In genomic region chr10:127268401-127268800, GRCm38 (mm10) we compare ENCODE assay signal across 12 mouse cellular contexts. TPM values are rescaled to one million over a fixed set of nuclear protein-coding genes. Genes with fewer than 3 reads are reported as not detected.
A peak's percentile ranks its signal among the peaks of the same experiment; 100 is the strongest.
DNase-seq lines count a peak whose midpoint lies in the region; ATAC-seq and TF ChIP-seq lines count a peak whose summit lies in the region.
"Had no signal": no experiment of that assay in that cellular context is flagged by ENCODE, and none has a peak within 500 bp of the region (broad histone marks: within the 10 kb centered on the region; RNA-seq: fewer than 3 reads in every experiment).

No protein-coding gene starts in this region.

- no peak overlapping the region for H3K27ac ChIP-seq in kidney, embryonic 14.5 days (ENCODE audit: low read depth, low read length)
- H3K27ac ChIP-seq in kidney, embryonic 15.5 days: no peak overlapping the region
- no peak overlapping the region for H3K27ac ChIP-seq in heart, embryonic 14.5 days (replicated peaks in 1 of 2; ENCODE audit: control insufficient read depth in 1 of 2, insufficient read depth in 1 of 2, low read depth in 2 of 2, low read length in 2 of 2)
- H3K27ac ChIP-seq in liver, embryonic 13.5 days: 0 out of 2 replicates have a peak overlapping the region, but pooled peaks have one; percentile 4
- H3K27ac ChIP-seq: forebrain, embryonic 10.5 days had no signal

- no peak for ATAC-seq in kidney, embryonic 14.5 days (ENCODE audit: low FRiP score, low TSS enrichment)
- no peak for ATAC-seq in kidney, embryonic 15.5 days (replicated peaks; ENCODE audit: low FRiP score)
- ATAC-seq in G1E (ENCODE audit: extremely low read depth, insufficient number of reproducible peaks, low FRiP score, poor library complexity, severe bottlenecking): no peak
- no peak for ATAC-seq in heart, embryonic 14.5 days (ENCODE audit: insufficient number of reproducible peaks, insufficient read depth, low FRiP score, low read depth)
- no peak for ATAC-seq in liver, embryonic 13.5 days (ENCODE audit: low read depth)
- ATAC-seq in granulocyte monocyte progenitor cell, adult 5-6 weeks (replicated peaks; ENCODE audit: poor library complexity, severe bottlenecking): no peak

- H3K9ac ChIP-seq in kidney, embryonic 14.5 days (ENCODE audit: low read depth, low read length): 0 out of 2 replicates have a peak overlapping the region, but pooled peaks have one; percentile 18
- H3K9ac ChIP-seq in kidney, embryonic 15.5 days: no peak overlapping the region
- peak overlapping the region; percentile 43; the same call in 1 of the 2 replicates for H3K9ac ChIP-seq in heart, embryonic 14.5 days (ENCODE audit: low read length)
- H3K9ac ChIP-seq in liver, embryonic 13.5 days: peak overlapping the region; percentile 19; the same call in 1 of the 2 replicates

- peaks cover 6% of the 10 kb centered on the region; the same call in 1 of the 2 replicates for H3K4me1 ChIP-seq in kidney, embryonic 14.5 days (ENCODE audit: control insufficient read depth, insufficient read depth, low read length)
- peaks cover 20% of the 10 kb centered on the region for H3K4me1 ChIP-seq in kidney, embryonic 15.5 days
- peaks cover 54% of the 10 kb centered on the region for H3K4me1 ChIP-seq in G1E (ENCODE audit: insufficient read depth, low read depth, low read length)
- peaks cover 10 to 20% of the 10 kb centered on the region in 2 experiments for H3K4me1 ChIP-seq in heart, embryonic 14.5 days (ENCODE audit: control insufficient read depth in 2 of 2, insufficient read depth in 2 of 2, low read length in 2 of 2)
- H3K4me1 ChIP-seq in liver, embryonic 13.5 days (replicated peaks): peaks cover 48% of the 10 kb centered on the region

- peaks cover 9% of the 10 kb centered on the region for H3K27me3 ChIP-seq in kidney, embryonic 14.5 days (ENCODE audit: control insufficient read depth, insufficient read depth, low read length)
- H3K27me3 ChIP-seq in kidney, embryonic 15.5 days: peaks cover 18% of the 10 kb centered on the region
- peaks cover 7% of the 10 kb centered on the region; the same call in 1 of the 2 replicates for H3K27me3 ChIP-seq in G1E (ENCODE audit: insufficient read depth, low read length)
- peaks cover 12% of the 10 kb centered on the region for H3K27me3 ChIP-seq in heart, embryonic 14.5 days (ENCODE audit: control insufficient read depth, insufficient read depth, low read length)
- H3K27me3 ChIP-seq in liver, embryonic 13.5 days: peaks cover 14% of the 10 kb centered on the region

- 89% methylated on average over 5 of the region's 5 CpGs for WGBS in kidney, embryonic 14.5 days
- WGBS in kidney, embryonic 15.5 days: 83% methylated on average over 5 of the region's 5 CpGs
- WGBS in heart, embryonic 14.5 days: 40% methylated on average over 5 of the region's 5 CpGs
- 59% methylated on average over 5 of the region's 5 CpGs for WGBS in liver, embryonic 13.5 days (ENCODE audit: insufficient replicate concordance)

- peaks cover 45% of the 10 kb centered on the region for H3K36me3 ChIP-seq in kidney, embryonic 14.5 days (ENCODE audit: control insufficient read depth, insufficient read depth, low read length)
- peaks cover 54% of the 10 kb centered on the region for H3K36me3 ChIP-seq in kidney, embryonic 15.5 days
- H3K36me3 ChIP-seq in G1E (replicated peaks): peaks cover 58% of the 10 kb centered on the region
- peaks cover 57% of the 10 kb centered on the region for H3K36me3 ChIP-seq in heart, embryonic 14.5 days (ENCODE audit: control insufficient read depth, insufficient read depth, low read length)
- H3K36me3 ChIP-seq in liver, embryonic 13.5 days: peaks cover 47% of the 10 kb centered on the region

- H3K4me3 ChIP-seq in kidney, embryonic 14.5 days (ENCODE audit: low read length): no peak overlapping the region
- H3K4me3 ChIP-seq in kidney, embryonic 15.5 days (replicated peaks): no peak overlapping the region
- H3K4me3 ChIP-seq in G1E (ENCODE audit: low read depth, low read length): peak overlapping the region; percentile 31; the same call in 1 of the 2 replicates
- no peak overlapping the region for H3K4me3 ChIP-seq in heart, embryonic 14.5 days (ENCODE audit: control insufficient read depth in 1 of 2, insufficient read depth in 1 of 2, low read depth in 1 of 2, low read length in 2 of 2)
- no peak overlapping the region for H3K4me3 ChIP-seq in liver, embryonic 13.5 days (replicated peaks)
- H3K4me3 ChIP-seq: forebrain, embryonic 10.5 days had no signal

- no peak for DNase-seq in G1E (ENCODE audit: low spot score)
- no peak for DNase-seq in liver, embryonic 13.5 days
- no peak for DNase-seq in kidney, postnatal 14 days
- DNase-seq in frontal cortex, postnatal 10 days (ENCODE audit: low spot score in 2 of 2): no peak
- DNase-seq: adrenal gland, postnatal 36 days; kidney, adult 2 months; lung, postnatal 4 days had no signal

- no peaks in the 10 kb centered on the region for H3K9me3 ChIP-seq in kidney, embryonic 14.5 days (ENCODE audit: control insufficient read depth, low read length)
- H3K9me3 ChIP-seq in kidney, embryonic 15.5 days (replicated peaks): no peaks in the 10 kb centered on the region
- no peaks in the 10 kb centered on the region for H3K9me3 ChIP-seq in G1E (replicated peaks)
- H3K9me3 ChIP-seq in heart, embryonic 14.5 days (ENCODE audit: control insufficient read depth, low read length): no peaks in the 10 kb centered on the region
- no peaks in the 10 kb centered on the region for H3K9me3 ChIP-seq in liver, embryonic 13.5 days (replicated peaks)
- H3K9me3 ChIP-seq: forebrain, embryonic 10.5 days had no signal

- TF ChIP-seq CTCF in G1E (IDR thresholded peaks at IDR 0.05; ENCODE audit: low read depth, low read length): no peak

- H3K4me2 ChIP-seq in kidney, embryonic 14.5 days (replicated peaks; ENCODE audit: low read depth, low read length): no peak overlapping the region
- H3K4me2 ChIP-seq in kidney, embryonic 15.5 days: no peak overlapping the region
- H3K4me2 ChIP-seq in heart, embryonic 14.5 days (ENCODE audit: low read length): no peak overlapping the region
- 0 out of 2 replicates have a peak overlapping the region, but pooled peaks have one; percentile 12 for H3K4me2 ChIP-seq in liver, embryonic 13.5 days

RNA-seq across cellular contexts. Expression of gene Dctn2, which starts 2.2 kb away (rescaled TPM):
- 164 and 173 TPM in 2 replicates for polyA plus RNA-seq in kidney, embryonic 14.5 days (2014; fragmentation: Nextera tagmentation; extraction: Ambion mirVana)
- 169 and 189 TPM in 2 replicates for polyA plus RNA-seq in kidney, embryonic 15.5 days (2015; fragmentation: Nextera tagmentation; extraction: Ambion mirVana)
- total RNA-seq in G1E (2014; fragmentation: Nextera tagmentation): 135 TPM in 2 replicates
- 139 and 154 TPM in 2 replicates for total RNA-seq in G1E (2017)
- 161 and 175 TPM in 2 replicates for polyA plus RNA-seq in G1E (2012)
- 126 and 137 TPM in 2 replicates for polyA plus RNA-seq in heart, embryonic 14.5 days (2014; fragmentation: Nextera tagmentation; extraction: Ambion mirVana)
- polyA plus RNA-seq in liver, embryonic 13.5 days (2015; fragmentation: Nextera tagmentation; extraction: Ambion mirVana): 80.0 and 80.1 TPM in 2 replicates
- total RNA-seq in granulocyte monocyte progenitor cell, adult 5-6 weeks (2014; fragmentation: Nextera tagmentation): 62.3 and 72.1 TPM in 2 replicates
- 80.4 and 83.9 TPM in 2 replicates for total RNA-seq in granulocyte monocyte progenitor cell, adult 5-6 weeks (2017)

RNA-seq across cellular contexts. Expression of gene Kif5a, which starts 5.3 kb away (rescaled TPM):
- polyA plus RNA-seq in kidney, embryonic 14.5 days (2014; fragmentation: Nextera tagmentation; extraction: Ambion mirVana): 0.37 and 0.57 TPM in 2 replicates
- 1.1 and 1.9 TPM in 2 replicates for polyA plus RNA-seq in kidney, embryonic 15.5 days (2015; fragmentation: Nextera tagmentation; extraction: Ambion mirVana)
- 0.10 TPM in 1 of 2 replicates, not detected in the other for total RNA-seq in G1E (2014; fragmentation: Nextera tagmentation)
- total RNA-seq in G1E (2017): 0.11 and 0.17 TPM in 2 replicates
- 0.04 and 0.22 TPM in 2 replicates for polyA plus RNA-seq in G1E (2012)
- polyA plus RNA-seq in heart, embryonic 14.5 days (2014; fragmentation: Nextera tagmentation; extraction: Ambion mirVana): 0.42 and 1.2 TPM in 2 replicates
- 0.02 and 0.14 TPM in 2 replicates for polyA plus RNA-seq in liver, embryonic 13.5 days (2015; fragmentation: Nextera tagmentation; extraction: Ambion mirVana)
- total RNA-seq in granulocyte monocyte progenitor cell, adult 5-6 weeks (2014; fragmentation: Nextera tagmentation): 1.4 TPM in 1 of 2 replicates, not detected in the other
- total RNA-seq in granulocyte monocyte progenitor cell, adult 5-6 weeks (2017): 0.30 and 0.31 TPM in 2 replicates

RNA-seq across cellular contexts. Expression of gene Mbd6, which starts 20.4 kb away (rescaled TPM):
- 16.2 and 22.3 TPM in 2 replicates for polyA plus RNA-seq in kidney, embryonic 14.5 days (2014; fragmentation: Nextera tagmentation; extraction: Ambion mirVana)
- 15.9 and 16.1 TPM in 2 replicates for polyA plus RNA-seq in kidney, embryonic 15.5 days (2015; fragmentation: Nextera tagmentation; extraction: Ambion mirVana)
- total RNA-seq in G1E (2014; fragmentation: Nextera tagmentation): 107 and 121 TPM in 2 replicates
- 4.1 and 6.6 TPM in 2 replicates for total RNA-seq in G1E (2017)
- polyA plus RNA-seq in G1E (2012): 239 and 302 TPM in 2 replicates
- polyA plus RNA-seq in heart, embryonic 14.5 days (2014; fragmentation: Nextera tagmentation; extraction: Ambion mirVana): 13.8 and 16.1 TPM in 2 replicates
- polyA plus RNA-seq in liver, embryonic 13.5 days (2015; fragmentation: Nextera tagmentation; extraction: Ambion mirVana): 5.9 and 6.5 TPM in 2 replicates
- 53.3 and 72.1 TPM in 2 replicates for total RNA-seq in granulocyte monocyte progenitor cell, adult 5-6 weeks (2014; fragmentation: Nextera tagmentation)
- total RNA-seq in granulocyte monocyte progenitor cell, adult 5-6 weeks (2017): 4.1 TPM in 2 replicates

RNA-seq across cellular contexts. Expression of gene Mars, which starts 43.2 kb away (rescaled TPM):
- polyA plus RNA-seq in kidney, embryonic 14.5 days (2014; fragmentation: Nextera tagmentation; extraction: Ambion mirVana): 93.9 and 146 TPM in 2 replicates
- polyA plus RNA-seq in kidney, embryonic 15.5 days (2015; fragmentation: Nextera tagmentation; extraction: Ambion mirVana): 120 and 127 TPM in 2 replicates
- total RNA-seq in G1E (2014; fragmentation: Nextera tagmentation) (97.3 and 102 TPM in 2 replicates), G1E (2017) (109 and 144 TPM in 2 replicates)
- polyA plus RNA-seq in G1E (2012): 104 and 108 TPM in 2 replicates
- polyA plus RNA-seq in heart, embryonic 14.5 days (2014; fragmentation: Nextera tagmentation; extraction: Ambion mirVana): 76.1 and 76.2 TPM in 2 replicates
- polyA plus RNA-seq in liver, embryonic 13.5 days (2015; fragmentation: Nextera tagmentation; extraction: Ambion mirVana): 150 and 166 TPM in 2 replicates
- 63.0 and 105 TPM in 2 replicates for total RNA-seq in granulocyte monocyte progenitor cell, adult 5-6 weeks (2014; fragmentation: Nextera tagmentation)
- 193 and 221 TPM in 2 replicates for total RNA-seq in granulocyte monocyte progenitor cell, adult 5-6 weeks (2017)

RNA-seq across cellular contexts. Expression of gene Arhgap9, which starts 53.4 kb away (rescaled TPM):
- polyA plus RNA-seq in kidney, embryonic 14.5 days (2014; fragmentation: Nextera tagmentation; extraction: Ambion mirVana): 3.0 and 3.1 TPM in 2 replicates
- 3.1 and 3.3 TPM in 2 replicates for polyA plus RNA-seq in kidney, embryonic 15.5 days (2015; fragmentation: Nextera tagmentation; extraction: Ambion mirVana)
- total RNA-seq in G1E (2014; fragmentation: Nextera tagmentation) (43.3 and 43.7 TPM in 2 replicates), G1E (2017) (89.2 and 100 TPM in 2 replicates)
- 54.8 and 59.5 TPM in 2 replicates for polyA plus RNA-seq in G1E (2012)
- polyA plus RNA-seq in heart, embryonic 14.5 days (2014; fragmentation: Nextera tagmentation; extraction: Ambion mirVana): 1.3 and 2.4 TPM in 2 replicates
- 14.0 and 15.1 TPM in 2 replicates for polyA plus RNA-seq in liver, embryonic 13.5 days (2015; fragmentation: Nextera tagmentation; extraction: Ambion mirVana)
- total RNA-seq in granulocyte monocyte progenitor cell, adult 5-6 weeks (2014; fragmentation: Nextera tagmentation): 46.0 and 53.1 TPM in 2 replicates
- total RNA-seq in granulocyte monocyte progenitor cell, adult 5-6 weeks (2017): 34.7 and 51.8 TPM in 2 replicates

Comparison
In these comparisons a context has a peak if more than half of its experiments do, and no peak if none do; other contexts are left out.
1. RNA of gene Mbd6, which starts 20.4 kb away (polyA plus RNA-seq): 239 to 302 TPM in G1E; 16.2 to 22.3 TPM in kidney, embryonic 14.5 days, 15.9 to 16.1 TPM in kidney, embryonic 15.5 days, 13.8 to 16.1 TPM in heart, embryonic 14.5 days and 5.9 to 6.5 TPM in liver, embryonic 13.5 days; every median in the first group is over 10 times any median in the second.